Mouse (Mus musculus): ENCODE measurements around the gene Itpr1. TPM values are rescaled to one million over a fixed set of nuclear protein-coding genes. Genes with fewer than 3 reads are reported as not detected.

The Itpr1 gene
- total RNA-seq, 2 experiments from 2014 or later, result 10.1 to 14.0 TPM

DNA sequence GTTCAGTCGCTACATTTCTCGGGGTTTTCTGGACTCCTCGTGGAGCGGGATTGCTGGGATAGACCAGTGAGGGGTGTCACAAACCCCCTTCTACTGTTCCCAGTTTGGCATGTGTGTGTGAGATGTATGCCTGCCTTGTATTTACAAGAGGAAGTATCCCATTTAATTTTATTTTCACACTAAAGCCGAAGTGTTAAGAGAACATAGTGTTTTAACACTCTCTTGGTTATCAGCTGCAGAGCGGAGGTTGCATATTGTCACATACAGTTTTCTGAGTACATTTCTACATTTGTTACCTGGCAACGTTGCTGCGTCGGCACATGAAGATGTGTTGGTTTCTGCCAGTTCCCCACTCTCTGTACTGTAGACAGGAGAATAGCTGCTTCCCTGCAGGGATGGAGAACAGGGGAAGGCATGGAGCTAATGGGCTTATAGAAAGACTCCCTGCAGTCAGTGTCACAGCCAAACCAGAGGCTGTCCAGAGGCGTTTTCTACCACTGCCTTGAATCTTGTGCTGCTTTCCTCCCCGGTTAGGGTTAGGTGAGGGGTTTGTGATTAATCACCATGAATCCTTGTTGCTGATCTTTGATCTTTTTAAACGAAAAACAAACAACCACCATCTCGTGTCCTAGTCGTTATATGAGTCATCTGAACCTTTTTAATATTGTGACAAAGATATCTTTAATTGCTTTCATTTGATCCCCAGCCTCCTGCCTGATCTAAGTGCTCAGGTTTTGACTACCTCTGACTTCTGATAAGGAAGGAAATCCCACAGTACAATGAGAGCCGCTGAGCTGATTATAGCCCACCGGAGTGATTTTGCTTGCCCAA is 241.4 kb downstream of the Itpr1 start:
- ATAC-seq (replicated peaks; ENCODE audit: low FRiP score, poor library complexity, severe bottlenecking), result no peak

DNA sequence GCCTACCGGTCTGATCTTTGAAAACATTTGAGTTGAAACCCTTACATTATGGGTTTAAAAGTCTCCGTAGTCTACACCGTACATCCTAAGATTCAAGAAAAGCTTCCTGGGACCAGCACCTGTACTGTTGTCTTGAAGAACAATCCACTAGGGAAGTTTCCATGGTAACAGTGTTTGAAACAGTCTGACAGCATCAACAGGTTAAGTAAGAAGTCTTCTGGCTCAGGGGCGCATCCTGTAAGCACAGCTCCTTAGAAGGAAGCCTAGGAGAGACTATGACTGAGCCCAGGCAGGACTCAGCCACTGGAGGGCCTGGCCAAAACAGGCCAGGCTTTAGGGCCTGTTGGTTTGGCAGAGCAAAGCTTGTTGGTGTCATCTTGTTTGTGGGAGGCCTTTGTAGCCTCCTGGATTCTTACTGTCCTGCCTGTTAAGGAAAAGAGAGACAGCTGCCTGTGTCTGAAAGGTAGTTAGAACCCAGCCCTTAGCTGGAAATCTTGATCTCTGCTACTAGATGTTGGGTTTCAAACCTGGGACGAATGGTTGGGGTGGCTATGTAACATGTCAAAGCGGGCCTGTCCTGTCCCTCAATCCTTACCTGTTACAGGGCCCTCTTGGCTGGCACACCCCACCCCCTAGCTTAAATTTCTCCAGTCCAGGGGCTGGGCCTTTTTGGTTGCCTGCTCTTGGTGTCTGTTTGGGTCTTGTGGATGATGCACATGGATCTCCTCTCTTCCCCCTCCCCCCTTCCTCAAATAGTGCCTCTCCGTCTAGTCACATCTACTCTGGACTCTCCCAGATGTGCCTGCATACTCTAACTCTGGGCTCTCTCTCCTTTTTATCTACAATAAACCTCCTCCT is 242.3 kb downstream of the Itpr1 start:
- no peak for ATAC-seq (replicated peaks; ENCODE audit: low FRiP score, poor library complexity, severe bottlenecking)

DNA sequence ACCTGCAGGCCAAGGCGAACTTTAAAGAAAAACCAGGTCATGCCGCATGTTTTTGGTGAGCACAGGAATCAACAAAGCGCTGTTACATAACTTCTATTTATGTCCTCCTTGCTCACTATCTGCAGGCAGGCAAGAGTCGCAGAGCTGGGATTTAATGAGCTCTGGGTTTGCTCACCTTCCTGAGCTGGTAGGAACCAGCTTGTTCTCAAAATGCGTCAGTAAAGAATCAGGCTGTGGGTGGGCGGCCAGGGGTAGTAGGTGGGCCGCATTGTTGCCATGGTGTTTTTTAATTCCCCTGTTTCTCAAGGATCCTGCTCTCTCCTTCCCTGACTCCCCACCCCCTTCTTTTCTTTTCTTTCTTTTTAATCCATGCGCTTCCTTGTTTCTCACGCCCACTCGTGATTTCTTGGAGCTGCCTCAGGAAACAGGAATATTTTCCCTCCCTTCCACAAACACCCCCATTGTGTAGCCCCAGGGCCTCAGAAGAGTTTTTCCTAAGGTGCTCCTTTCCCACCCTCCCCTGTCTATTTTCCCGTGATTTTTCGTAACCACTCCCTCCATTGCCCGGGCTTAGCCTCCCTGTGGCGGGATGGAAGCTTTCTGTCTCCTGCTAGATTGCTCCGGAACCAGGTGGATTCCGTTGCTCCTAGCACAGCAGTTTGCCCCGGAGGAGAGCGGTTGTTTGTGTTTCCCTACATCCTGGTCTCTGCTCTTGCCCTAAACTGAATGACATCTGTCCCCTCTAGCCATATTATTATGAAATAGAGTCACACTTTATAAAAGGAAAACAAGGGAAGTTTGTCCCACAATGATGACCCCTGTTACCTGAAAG is 243.6 kb downstream of the Itpr1 start:
- no peak for ATAC-seq (replicated peaks; ENCODE audit: low FRiP score, poor library complexity, severe bottlenecking)

DNA sequence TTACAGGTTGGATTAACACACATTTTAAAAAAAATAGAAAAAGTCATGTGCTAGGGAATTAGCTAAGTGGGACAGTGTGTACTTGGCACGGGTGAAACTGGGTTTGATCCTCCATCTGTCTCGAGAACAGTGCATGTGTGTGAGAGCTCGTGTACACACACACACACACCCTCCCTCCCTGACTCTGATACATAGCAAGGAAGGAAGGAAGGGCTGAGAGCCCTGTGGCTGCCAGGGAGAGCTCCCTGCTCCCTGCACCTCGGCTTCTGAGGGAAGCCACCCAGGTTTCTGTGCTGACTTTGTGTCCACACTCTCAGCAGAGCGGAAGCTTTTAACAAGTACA is 244.1 kb downstream of the Itpr1 start:
- ATAC-seq (replicated peaks; ENCODE audit: low FRiP score, poor library complexity, severe bottlenecking), result no peak

DNA sequence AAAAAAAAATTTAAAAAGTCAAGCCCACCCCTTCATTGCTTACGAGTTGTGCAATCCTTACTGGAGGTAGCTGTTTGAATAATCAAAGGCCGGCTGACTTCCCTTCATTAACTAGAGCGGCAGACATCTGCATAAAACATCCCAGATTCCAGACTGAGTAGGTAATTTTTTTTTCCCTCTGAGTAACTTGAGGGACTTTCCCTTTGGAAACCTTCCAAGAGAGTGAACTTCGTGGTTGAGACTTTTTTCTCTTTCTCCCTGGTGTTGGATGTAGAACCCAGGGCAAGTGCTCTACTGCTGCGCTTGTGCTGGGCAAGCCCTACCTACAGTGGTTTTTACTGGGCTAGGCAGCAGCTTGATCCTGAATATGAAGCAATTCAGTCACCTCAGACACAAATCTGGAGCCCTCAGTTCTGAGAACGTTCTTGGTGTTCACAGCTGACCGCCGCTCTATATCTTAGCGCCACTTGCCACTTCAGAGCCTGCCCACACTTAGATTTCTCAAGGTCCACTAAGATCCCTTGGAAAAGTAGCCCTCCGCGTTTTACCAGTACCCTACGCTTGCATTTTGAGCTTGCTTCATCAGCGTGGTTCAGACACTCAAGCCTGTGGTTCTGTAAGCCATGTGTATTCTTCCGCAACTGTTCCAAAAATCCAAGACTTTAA is 244.8 kb downstream of the Itpr1 start:
- ATAC-seq (replicated peaks; ENCODE audit: low FRiP score, poor library complexity, severe bottlenecking), result no peak

DNA sequence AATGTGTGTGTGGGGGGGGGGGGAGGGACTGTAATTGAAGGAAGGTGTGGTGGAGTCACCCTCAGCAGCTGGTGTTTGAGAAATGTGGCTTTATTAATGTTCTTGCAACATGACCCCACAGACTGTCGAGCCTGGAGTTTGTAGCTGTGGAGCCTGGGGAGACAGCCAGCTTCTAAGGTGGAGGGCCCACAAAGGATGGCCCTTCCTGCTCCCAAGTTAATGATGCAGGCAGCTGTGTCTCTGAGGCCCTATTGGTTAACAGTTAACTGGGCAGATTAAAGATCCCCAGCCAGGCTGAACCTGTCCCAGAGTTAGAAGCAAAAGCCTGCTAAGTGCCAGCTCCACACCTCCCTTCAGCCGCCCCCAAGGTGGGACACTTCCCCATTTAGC is 245.3 kb downstream of the Itpr1 start:
- ATAC-seq (replicated peaks; ENCODE audit: low FRiP score, poor library complexity, severe bottlenecking), result no peak

DNA sequence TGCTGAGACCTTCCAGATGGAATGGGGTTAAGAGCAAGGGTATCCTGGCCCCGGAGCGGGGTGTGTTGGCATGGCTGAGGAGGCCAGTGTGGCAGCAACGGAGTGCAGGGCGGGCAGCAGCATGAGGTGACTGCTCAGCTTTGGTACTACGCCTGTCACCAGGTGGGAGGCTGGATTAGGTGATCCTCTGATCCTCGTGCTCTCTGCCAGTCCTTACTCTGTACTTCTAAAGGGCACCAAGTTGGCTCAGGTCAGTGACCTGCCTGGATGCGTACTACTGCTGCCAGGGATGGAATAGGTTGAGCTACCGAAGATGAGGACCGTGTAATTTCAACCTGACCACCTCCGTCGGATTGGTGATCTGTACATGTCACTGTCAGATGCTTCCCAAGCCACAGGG is 245.9 kb downstream of the Itpr1 start:
- ATAC-seq (replicated peaks; ENCODE audit: low FRiP score, poor library complexity, severe bottlenecking), result no peak

DNA sequence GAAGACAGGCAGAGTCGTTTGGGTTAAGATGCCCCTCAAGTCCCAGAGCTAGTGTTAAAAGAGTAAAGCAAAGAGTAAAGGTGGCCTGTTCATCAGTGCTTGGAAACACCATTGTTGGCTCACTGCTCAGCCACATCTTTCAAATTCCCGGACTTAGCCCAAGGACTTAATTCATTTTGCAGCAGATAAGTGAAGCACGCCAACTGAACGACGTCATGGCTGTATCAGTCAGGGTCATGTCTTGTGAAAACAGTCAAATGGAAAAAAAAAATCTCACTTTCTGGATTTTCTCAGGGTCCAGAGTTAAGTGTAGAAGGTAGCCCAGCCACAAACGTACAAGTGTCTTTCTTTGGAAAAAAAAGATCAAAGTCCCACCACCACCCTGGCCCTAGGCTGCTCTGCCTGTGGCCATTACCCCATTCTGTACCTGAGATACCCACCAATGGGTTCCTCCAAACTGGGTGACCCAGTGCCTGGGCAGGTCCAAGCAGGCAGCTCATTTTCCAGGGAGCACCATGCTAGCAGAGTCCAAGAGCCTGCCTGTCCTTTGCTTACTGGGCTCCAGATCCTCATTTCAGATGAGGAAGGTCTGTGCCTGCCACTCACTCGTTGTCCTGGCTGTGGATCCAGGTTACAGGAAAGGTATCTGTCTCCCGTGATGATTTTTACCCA is 251.5 kb downstream of the Itpr1 start:
- no peak for ATAC-seq (replicated peaks; ENCODE audit: low FRiP score, poor library complexity, severe bottlenecking)

DNA sequence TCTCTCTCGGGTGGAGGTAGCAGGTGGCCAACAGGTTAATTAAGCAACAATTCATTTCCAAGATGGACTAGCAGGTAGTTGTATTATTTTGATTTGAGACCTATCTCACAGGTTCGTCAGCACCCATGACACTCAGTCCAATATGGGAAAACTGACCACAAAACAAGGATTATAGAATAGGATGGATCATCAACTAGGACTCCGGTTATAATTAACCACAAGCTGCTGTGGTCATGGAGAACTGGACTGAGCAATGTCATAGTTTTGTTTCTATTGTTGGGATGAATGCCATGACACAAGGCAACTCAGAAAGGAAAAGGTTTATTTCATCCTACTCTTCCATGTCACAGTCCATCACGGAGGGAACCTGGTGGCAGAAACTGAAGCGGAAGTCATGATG is 252.3 kb downstream of the Itpr1 start:
- no peak for ATAC-seq (replicated peaks; ENCODE audit: low FRiP score, poor library complexity, severe bottlenecking)

DNA sequence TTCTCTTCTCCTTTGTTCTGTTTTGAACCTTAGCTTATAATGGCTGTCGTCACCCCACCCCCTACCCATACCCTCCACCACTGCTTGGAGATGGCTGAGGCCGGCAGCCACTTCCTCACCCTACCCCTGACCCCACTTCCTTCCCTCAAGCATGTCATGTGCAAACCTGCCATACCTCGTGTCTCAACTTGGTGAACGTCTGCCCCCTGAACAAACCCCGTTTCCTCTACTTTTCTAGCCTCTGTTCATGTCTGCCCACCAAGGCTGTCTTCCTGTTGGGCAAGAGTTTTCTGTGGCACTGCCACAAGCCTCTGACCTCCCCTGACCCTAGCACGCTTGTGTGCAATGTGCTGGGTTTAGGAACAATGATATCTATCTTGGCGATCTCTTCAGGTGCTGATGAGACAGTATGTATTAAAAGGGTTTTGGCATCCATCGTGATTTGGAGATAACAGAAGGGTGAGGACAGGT is 253.2 kb downstream of the Itpr1 start:
- ATAC-seq (replicated peaks; ENCODE audit: low FRiP score, poor library complexity, severe bottlenecking), result no peak

DNA sequence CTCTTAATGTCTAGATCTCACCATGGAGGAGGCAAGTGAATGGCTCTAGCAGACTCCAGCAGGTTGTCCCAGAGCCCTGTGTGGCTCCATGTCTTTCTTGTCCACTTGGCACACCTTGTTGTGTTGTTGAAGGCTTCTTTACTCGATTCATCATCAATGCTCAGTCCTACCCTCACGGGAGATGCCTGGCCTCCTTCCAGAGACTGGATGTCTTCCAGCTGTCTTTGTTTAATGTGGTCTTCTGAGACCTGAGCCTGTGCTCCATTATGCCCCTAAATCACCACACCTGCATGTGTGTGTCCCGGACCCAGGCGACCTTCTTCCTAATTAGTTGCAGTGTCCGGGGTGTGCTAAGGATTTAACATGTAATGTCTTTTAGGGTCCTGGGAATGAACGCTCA is 254.7 kb downstream of the Itpr1 start:
- ATAC-seq (replicated peaks; ENCODE audit: low FRiP score, poor library complexity, severe bottlenecking), result no peak

DNA sequence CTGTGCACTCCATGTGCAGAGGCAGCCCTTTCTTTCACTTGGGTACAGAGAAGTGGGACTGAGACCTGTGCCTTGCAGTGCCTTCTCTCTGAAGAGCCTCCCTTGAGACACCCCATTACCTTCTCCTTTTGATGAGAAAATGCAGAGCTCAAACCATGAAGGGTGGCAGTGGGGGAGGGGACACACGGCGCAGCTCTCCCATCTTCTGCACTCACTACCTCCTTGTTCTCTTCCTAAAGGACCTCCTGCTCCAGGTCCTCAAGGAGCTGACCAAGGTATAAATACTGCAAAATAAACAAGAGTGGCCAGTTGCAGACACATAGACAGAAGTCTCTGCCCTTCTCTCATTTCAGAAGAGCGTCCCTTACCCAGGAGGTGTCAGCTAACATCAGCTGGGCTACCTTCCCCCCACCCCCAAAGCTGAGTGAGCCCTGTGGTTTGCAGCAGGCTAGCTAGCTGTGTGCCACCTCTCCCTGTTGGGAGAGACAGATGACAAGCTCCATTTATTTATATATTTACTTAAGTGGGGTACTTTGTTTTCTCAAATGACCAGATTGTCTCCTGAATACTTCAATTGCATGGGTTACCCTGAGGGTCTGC is 255.4 kb downstream of the Itpr1 start:
- ATAC-seq (replicated peaks; ENCODE audit: low FRiP score, poor library complexity, severe bottlenecking), result no peak

DNA sequence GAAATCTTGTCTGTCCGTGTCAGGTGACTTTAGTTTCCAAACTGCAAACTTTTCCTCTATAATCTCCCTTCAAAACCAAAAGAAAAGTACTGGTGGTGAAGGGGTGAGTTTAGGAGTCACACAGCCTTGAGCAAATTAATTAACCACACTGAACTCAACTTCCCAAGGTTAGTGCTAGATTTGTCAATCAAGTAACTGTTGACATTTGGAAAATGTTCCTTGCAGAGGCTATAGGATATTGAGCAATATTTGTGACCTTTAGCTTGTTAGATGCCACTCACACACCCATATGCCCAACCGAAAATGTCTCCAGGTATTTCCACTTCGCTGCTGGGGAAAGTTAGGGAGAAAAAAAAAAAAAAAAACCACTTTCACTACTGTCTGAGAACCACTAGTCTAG is 259.0 kb downstream of the Itpr1 start:
- ATAC-seq (replicated peaks; ENCODE audit: low FRiP score, poor library complexity, severe bottlenecking), result no peak

DNA sequence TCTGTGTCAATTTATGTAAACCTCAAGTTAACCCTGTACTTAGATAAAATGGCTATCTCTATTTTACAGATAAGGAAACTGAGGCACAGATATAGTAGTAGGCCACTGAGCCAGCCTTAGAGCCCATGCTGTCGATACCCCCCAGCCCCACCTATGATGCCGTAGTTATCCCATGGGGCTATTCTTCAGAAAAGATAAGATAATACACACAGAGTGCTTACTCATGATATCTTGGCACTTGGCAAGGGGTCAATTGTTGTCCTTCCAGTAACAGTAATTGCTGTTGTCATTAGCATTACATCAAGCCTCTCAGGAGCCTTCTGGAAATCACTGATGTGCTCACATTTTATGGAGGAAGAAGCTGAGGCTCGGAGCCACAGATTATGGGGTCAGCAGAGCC is 259.9 kb downstream of the Itpr1 start:
- ATAC-seq (replicated peaks; ENCODE audit: low FRiP score, poor library complexity, severe bottlenecking), result no peak

DNA sequence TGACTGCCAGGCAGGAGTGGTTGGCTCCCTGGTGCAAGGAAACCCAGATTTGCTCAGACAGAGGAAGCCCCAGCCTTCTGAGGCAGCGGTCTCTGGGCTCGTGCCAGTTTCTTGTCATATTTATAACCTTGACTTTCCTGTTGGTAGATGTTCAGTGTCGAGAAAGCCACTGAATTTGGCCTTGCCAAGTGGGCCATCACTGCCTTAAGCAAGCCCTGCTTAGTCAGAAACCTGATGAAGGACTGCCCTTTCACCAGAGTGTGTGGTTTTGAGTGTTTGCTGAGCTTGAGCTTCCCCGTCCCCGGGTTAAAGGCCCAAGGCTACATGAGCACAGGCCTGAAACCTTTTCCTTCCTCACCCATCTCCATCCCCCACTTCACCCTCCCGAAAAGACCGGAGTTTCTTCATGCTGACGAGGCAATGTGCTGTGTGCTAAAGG is 263.9 kb downstream of the Itpr1 start:
- ATAC-seq (replicated peaks; ENCODE audit: low FRiP score, poor library complexity, severe bottlenecking), result no peak

DNA sequence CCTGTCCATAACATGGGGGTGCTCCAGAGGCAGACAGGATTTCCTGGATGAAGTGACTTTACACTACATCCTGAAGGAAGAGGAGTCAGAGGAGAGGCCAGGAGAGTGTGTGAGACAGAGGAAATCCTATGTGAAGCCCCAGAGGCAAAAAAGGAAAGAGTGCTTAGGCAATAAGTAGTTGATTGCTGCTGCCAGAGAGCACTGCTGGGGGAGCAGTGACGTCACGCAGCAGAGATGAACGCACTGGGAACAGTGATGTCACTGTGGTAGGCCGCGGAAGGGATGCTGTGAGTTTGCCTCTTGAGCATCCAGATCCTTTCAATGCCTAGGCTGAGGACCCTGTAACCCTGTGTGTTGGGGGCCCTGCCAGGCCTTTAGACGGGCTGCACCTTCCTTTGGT is 264.7 kb downstream of the Itpr1 start:
- ATAC-seq (replicated peaks; ENCODE audit: low FRiP score, poor library complexity, severe bottlenecking), result no peak

DNA sequence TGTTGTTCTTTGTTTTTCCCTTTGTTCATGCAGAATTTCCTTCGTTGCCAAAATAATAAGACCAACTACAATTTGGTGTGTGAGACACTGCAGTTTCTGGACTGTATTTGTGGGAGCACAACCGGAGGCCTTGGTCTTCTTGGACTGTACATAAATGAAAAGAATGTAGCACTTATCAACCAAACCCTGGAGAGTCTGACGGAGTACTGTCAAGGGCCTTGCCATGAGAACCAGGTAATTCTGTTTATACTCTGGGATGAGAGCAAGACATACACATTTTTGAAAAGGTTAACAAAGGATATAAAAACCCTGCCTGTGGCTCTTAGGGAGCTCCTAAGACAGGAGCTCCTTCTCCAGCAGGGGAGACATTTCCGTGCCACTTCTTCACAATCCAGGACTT is 268.3 kb downstream of the Itpr1 start:
- no peak for ATAC-seq (replicated peaks; ENCODE audit: low FRiP score, poor library complexity, severe bottlenecking)

DNA sequence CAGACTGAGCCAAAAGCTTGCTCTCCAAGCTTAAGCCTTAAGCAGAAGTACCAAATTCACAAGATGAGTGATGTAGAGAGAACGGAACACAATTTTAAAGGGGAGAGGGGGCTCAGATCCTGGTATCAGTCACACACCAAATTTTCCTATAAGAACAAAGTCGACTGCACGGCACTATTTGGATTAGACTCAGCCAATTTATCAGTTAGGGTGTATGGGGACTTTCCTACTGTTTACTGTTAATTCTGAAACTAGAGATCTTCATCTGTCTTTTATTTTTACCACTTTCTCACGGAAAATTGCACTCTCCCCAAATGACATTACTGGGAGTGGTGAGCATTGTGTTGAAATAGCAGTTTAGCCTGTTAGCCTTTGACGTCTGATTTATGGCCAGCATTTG is 269.6 kb downstream of the Itpr1 start:
- ATAC-seq (replicated peaks; ENCODE audit: low FRiP score, poor library complexity, severe bottlenecking), result no peak

All from erythroblast, adult 5-6 weeks (primary cell).